Mouse (Mus musculus) limb, embryonic 14.5 days (tissue): Measurements from ENCODE around the gene Ano10. TPM values are rescaled to one million over a fixed set of nuclear protein-coding genes. Genes with fewer than 3 reads are reported as not detected.
"Not testable (repeated sequence)": the region's sequence is repeated elsewhere in the genome, so short reads cannot be mapped to it uniquely, and the experiment has no call there.

Source experiments
- ATAC-seq: fragments of 200-750 bp; cut with Nextera tagmentation; 2 replicates; pipeline ENCODE4 v1.8.0; 2017; ENCODE audit warnings: low read depth, moderate number of reproducible peaks, moderate TSS enrichment; ENCODE audit not compliant: low FRiP score
- DNase-seq: peaks from one replicate; pipeline ENCODE4 v3.0.0-alpha.2; 2015; ENCODE audit warnings: low spot score
- H3K27ac ChIP-seq: fragments of 300-500 bp; sonication (generic); replicated peaks from 2 replicates; pipeline ENCODE4 v1.5.1; 2014; ENCODE audit warnings: low read depth, mild to moderate bottlenecking, low read length, moderate library complexity, mixed read lengths
- H3K27me3 ChIP-seq: fragments of 300-500 bp; sonication (generic); 2 replicates; pipeline ENCODE4 v1.6.1; 2014; ENCODE audit warnings: low read length, mixed read lengths; ENCODE audit not compliant: control insufficient read depth, insufficient read depth
- H3K36me3 ChIP-seq: fragments of 300-500 bp; sonication (generic); 2 replicates; pipeline ENCODE4 v1.6.1; 2014; ENCODE audit warnings: mild to moderate bottlenecking, low read length, moderate library complexity, mixed read lengths; ENCODE audit not compliant: control insufficient read depth, insufficient read depth
- H3K4me1 ChIP-seq: fragments of 300-500 bp; sonication (generic); 2 replicates; pipeline ENCODE4 v1.6.1; 2014; ENCODE audit warnings: antibody characterized with exemption, low read length, mixed read lengths; ENCODE audit not compliant: control insufficient read depth, insufficient read depth
- H3K4me2 ChIP-seq: fragments of 300-500 bp; sonication (generic); replicated peaks from 2 replicates; pipeline ENCODE4 v1.6.1; 2014; ENCODE audit warnings: low read depth, mild to moderate bottlenecking, low read length, moderate library complexity; ENCODE audit not compliant: severe bottlenecking
- H3K4me3 ChIP-seq: fragments of 300-500 bp; sonication (generic); replicated peaks from 2 replicates; pipeline ENCODE4 v1.5.1; 2014; ENCODE audit warnings: low read length
- H3K9ac ChIP-seq: fragments of 300-500 bp; sonication (generic); 2 replicates; pipeline ENCODE4 v1.6.1; 2014; ENCODE audit warnings: mild to moderate bottlenecking, low read depth, low read length, moderate library complexity; ENCODE audit not compliant: severe bottlenecking
- H3K9me3 ChIP-seq: fragments of 300-500 bp; sonication (generic); 2 replicates; pipeline ENCODE4 v1.6.1; 2016; ENCODE audit warnings: low read length; ENCODE audit not compliant: control insufficient read depth
- POLR2A ChIP-seq: fragments of 200-500 bp; IDR thresholded peaks from 2 replicates; pipeline ENCODE4 v1.8.0; 2012; ENCODE audit warnings: inconsistent platforms, mild to moderate bottlenecking, moderate library complexity, borderline replicate concordance; ENCODE audit not compliant: insufficient read depth, insufficient read length; ENCODE audit errors: extremely low read depth
- WGBS: fragments of 180-500 bp; shearing (Covaris S2); extraction: QIAGEN DNeasy Blood & Tissue Kit; methylation state at CpG from one replicate; pipeline ENCODE4 v1.1.7; 2014; 5-methylcytosine and 5-hydroxymethylcytosine counted together
- polyA plus RNA-seq, 2 experiments: library from polyadenylated mRNA; depleted of rRNA in 1 of 2; stranded (reverse) in 1 of 2; unstranded in 1 of 2; fragments of >200 nt; fragmentation: Nextera tagmentation in 1 of 2; extraction: Ambion mirVana in 1 of 2; gene quantifications; 2 replicates each; pipeline versions ENCODE4 v1.2.1 to v1.2.3; 2012 to 2014

The Ano10 gene
- polyA plus RNA-seq, 2 experiments: 34.4 to 49.4 TPM

DNA sequence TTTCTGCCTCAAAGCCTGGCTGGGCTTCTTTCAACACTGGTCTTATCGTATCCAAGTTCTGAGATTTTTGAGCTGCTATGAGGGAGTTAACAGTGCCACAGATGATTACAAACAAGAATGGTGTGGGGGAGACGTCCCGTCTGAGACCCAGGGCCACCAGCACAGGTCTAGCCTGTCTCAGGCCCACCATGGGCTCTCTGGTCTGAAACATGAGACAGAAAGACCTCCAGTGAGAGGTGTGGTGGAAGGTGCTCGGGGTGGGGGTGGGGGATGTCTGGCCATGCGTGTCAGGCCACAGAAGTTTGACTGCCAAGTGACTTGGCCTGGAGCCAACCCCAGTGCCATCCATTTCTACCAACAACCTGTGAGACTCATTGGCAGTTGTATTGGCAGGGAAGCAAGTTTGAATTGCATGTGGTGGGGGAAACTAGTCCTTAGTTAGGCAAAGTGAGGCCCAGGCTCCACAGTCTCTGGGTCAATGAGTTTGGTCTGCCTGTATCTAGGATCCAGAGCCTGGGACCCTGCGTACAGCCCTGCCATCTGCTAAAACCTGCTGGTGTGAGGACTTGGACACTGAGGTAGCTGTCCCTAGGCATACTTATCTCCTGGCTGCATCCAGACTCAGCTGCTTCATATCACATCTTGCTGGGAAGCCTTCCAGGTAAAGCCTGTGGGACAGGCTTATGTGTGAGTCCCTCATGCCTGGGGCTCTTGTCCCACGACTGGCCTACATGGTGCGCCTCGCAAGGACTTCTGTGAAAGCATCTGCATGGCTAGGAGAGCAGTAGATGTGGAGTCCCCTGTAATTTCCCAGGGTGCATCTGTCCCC, 120.6 kb downstream of the Ano10 start:
- H3K9ac ChIP-seq: no peak overlapping the region
- 0 out of 2 replicates have a peak, but pooled peaks cover 8% of the 10 kb centered on the region for H3K36me3 ChIP-seq
- H3K4me1 ChIP-seq: peaks cover 7% of the 10 kb centered on the region; the same call in 1 of the 2 replicates
- 68% methylated on average over 9 of the region's 9 CpGs for WGBS
- no peaks in the 10 kb centered on the region for H3K9me3 ChIP-seq
- H3K4me3 ChIP-seq: no peak overlapping the region
- H3K27ac ChIP-seq: no peak overlapping the region
- no peak for DNase-seq
- ATAC-seq: no peak
- no peaks in the 10 kb centered on the region for H3K27me3 ChIP-seq
- no peak overlapping the region for H3K4me2 ChIP-seq
- no peak for TF ChIP-seq POLR2A

DNA sequence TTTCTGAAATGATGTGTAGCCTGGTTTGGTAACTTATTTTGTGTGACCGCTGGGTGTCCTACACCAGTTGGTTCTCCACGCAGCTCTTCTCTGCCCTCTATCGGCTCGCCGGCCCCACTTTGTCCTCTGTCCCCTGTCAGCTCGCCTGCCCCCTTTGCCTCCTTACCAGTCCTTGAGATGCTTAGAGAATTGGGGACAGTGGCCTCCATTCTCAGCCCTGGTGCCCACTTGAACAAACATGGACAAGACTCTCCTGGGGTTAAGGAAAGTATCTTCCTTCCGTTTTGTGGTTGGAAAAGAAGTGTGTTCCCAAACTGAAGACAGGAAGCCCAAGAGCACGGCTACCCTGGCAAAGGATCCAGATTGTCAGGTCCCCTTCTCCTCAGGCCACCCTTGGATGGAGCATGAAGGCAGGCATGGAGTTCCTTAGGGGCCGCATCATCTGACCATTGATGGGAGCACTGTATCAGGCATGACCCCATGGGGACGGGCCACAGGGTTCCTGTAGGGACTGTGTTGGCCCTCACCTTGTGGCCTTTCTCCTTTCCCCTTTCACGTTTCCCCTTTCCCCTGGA, 121.5 kb downstream of the Ano10 start:
- no peak overlapping the region for H3K27ac ChIP-seq
- H3K27me3 ChIP-seq: no peaks in the 10 kb centered on the region
- no peaks in the 10 kb centered on the region for H3K9me3 ChIP-seq
- 0 out of 2 replicates have a peak, but pooled peaks cover 8% of the 10 kb centered on the region for H3K36me3 ChIP-seq
- H3K4me3 ChIP-seq: no peak overlapping the region
- TF ChIP-seq POLR2A: no peak
- H3K4me1 ChIP-seq: 0 out of 2 replicates have a peak, but pooled peaks cover 3% of the 10 kb centered on the region
- WGBS: 85% methylated on average over 11 of the region's 11 CpGs
- H3K4me2 ChIP-seq: no peak overlapping the region
- no peak for DNase-seq
- H3K9ac ChIP-seq: no peak overlapping the region
- ATAC-seq: no peak

DNA sequence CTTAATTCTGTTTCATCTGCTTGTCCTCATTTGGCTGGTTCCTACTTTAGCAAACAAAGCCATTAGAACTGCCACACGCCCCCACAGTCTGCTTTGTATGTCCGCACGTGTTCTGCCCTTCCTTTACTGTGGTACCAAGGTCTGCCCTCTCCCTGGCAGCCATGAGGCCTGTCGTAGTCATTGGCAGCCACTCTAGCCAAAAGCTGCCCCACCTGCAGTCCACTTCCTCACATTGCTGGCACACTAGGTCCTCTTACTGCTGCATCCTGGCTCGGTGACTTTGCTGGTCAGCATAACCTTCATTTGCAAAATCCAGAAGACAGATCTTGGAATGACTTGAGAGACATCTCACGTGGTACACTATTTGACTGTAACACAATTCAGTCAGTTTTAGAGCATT, 124.3 kb downstream of the Ano10 start:
- H3K27me3 ChIP-seq: no peaks in the 10 kb centered on the region
- 94% methylated on average over 6 of the region's 6 CpGs for WGBS
- no peak for TF ChIP-seq POLR2A
- H3K4me1 ChIP-seq: 0 out of 2 replicates have a peak, but pooled peaks cover 3% of the 10 kb centered on the region
- no peak overlapping the region for H3K9ac ChIP-seq
- DNase-seq: no peak
- ATAC-seq: no peak
- H3K4me3 ChIP-seq: no peak overlapping the region
- H3K36me3 ChIP-seq: peaks cover 30% of the 10 kb centered on the region
- H3K27ac ChIP-seq: no peak overlapping the region
- H3K9me3 ChIP-seq: no peaks in the 10 kb centered on the region
- no peak overlapping the region for H3K4me2 ChIP-seq

DNA sequence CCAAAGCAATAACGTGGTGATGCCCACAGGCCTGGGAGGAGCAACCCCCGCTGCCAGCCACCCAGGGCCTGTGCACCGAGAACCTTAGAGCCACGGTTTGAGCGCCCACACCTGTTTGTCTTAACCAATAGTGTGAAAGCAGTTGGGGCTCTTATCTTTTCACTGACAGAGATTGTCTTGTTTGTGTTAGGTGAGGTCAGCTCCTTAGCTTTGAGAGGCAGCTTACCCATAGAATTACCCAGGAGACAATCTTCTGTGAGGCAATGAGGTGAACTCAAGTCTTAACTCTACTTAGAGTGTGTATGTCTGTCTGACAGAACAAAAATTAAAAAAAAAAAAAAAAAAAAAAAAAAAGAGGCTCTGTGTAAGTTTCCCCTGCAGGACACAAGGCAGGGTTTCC, 126.5 kb downstream of the Ano10 start:
- H3K27me3 ChIP-seq, H3K27ac ChIP-seq, DNase-seq, H3K4me1 ChIP-seq, H3K4me2 ChIP-seq, ATAC-seq, H3K4me3 ChIP-seq, H3K9me3 ChIP-seq, H3K9ac ChIP-seq: not testable (repeated sequence)
- peaks cover 43% of the 10 kb centered on the region for H3K36me3 ChIP-seq
- WGBS: 93% methylated on average over 5 of the region's 5 CpGs

DNA sequence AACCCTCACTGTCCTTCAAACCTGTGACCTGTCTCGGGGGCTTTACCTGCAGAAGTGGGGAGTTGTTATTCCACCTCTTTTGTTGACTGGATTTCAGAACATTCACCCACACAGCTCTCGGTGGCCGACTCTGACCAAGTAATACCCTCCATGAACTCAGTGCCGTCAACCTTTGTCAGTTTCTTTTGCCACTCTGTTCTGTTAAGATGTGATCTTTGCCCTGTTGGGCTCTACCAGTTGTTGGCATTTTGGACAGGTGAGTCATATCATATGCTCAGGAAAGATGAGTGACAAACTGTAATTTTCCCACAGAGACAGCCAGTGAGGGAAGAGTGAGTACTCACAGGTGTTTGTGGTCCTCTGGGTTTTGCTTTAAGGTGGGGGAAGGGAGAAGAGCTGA, 129.7 kb downstream of the Ano10 start:
- Histone ChIP-seq H3K27me3 (no peaks in the 10 kb centered on the region), H3K4me1 (no peaks in the 10 kb centered on the region), H3K4me2 (no peak overlapping the region), H3K36me3 (peaks cover 50% of the 10 kb centered on the region), H3K9me3 (no peaks in the 10 kb centered on the region), H3K27ac (no peak overlapping the region), H3K4me3 (no peak overlapping the region), H3K9ac (no peak overlapping the region)
- WGBS: 96% methylated on average over 4 of the region's 4 CpGs
- no peak for TF ChIP-seq POLR2A
- no peak for ATAC-seq
- no peak for DNase-seq
